Mouse (Mus musculus): ENCODE measurements at regions not wholly inside any gene's neighbourhood (a gene's known extent, or its start where the extent isn't known, plus 50 kb on each side); places are given as distances from the start of the nearest gene placed in this dataset. TPM values are rescaled to one million over a fixed set of nuclear protein-coding genes. Genes with fewer than 3 reads are reported as not detected.

DNA sequence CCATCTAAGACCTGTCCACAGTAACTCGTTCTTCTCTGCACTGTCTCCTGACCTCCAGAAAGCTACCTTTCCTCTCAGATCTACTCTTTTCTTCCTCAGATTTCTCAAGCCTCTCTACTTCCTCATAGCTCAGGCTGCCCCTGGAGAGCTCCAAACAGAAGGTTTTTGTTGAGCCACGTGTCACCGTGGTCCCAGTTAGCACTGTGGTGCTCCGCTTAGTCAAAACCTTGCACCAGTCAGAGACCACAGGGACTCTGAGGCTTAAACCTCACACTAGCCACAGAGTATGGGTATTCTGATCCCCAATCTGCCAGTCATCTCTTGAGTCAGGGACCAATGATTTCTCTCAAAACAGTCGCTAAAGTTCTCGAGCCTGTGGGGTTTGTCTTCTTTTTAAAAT is 59.0 kb upstream of the Adam6b start:
- H3K4me2 ChIP-seq (ENCODE audit: low read depth, low read length, severe bottlenecking), result no peak overlapping the region
- DNase-seq (ENCODE audit: low spot score) (no peak), ATAC-seq (replicated peaks; ENCODE audit: low FRiP score) (no peak)
- no peaks in the 10 kb centered on the region; the same call in none of the 2 replicates for H3K9me3 ChIP-seq (ENCODE audit: control insufficient read depth, low read length)
- H3K27ac ChIP-seq (ENCODE audit: low read depth, low read length), result no peak overlapping the region
- H3K4me3 ChIP-seq (ENCODE audit: low read depth, low read length), result no peak overlapping the region
- no peak overlapping the region for H3K9ac ChIP-seq (ENCODE audit: low read length)
- no peaks in the 10 kb centered on the region for H3K36me3 ChIP-seq (ENCODE audit: control insufficient read depth, insufficient read depth, low read length)
- no peaks in the 10 kb centered on the region for H3K27me3 ChIP-seq (ENCODE audit: control insufficient read depth, insufficient read depth, low read length)
- WGBS, result 84% methylated on average over 6 of the region's 6 CpGs
- H3K4me1 ChIP-seq (replicated peaks; ENCODE audit: control insufficient read depth, insufficient read depth, low read length), result no peaks in the 10 kb centered on the region

Small RNA genes lying in the stretch of these regions (microRNA-seq; reads per million reads assigned to microRNA genes)
- gene Gm22175 (ENCODE audit: insufficient number of aligned reads) (not detected), gene Gm24022 (ENCODE audit: insufficient number of aligned reads) (not detected), gene Gm25747 (ENCODE audit: insufficient number of aligned reads) (not detected)
